In genomic region chr11:19423841-19424815, GRCm38 (mm10) we compare ENCODE assay signal across 8 mouse cellular contexts.
DNase-seq lines count a peak whose midpoint lies in the region; ATAC-seq lines count a peak whose summit lies in the region.
"Had no signal": no experiment of that assay in that cellular context is flagged by ENCODE, and none has a peak within 500 bp of the region (broad histone marks: within the 10 kb centered on the region; RNA-seq: fewer than 3 reads in every experiment).

No protein-coding gene starts in this region.

- H3K9ac ChIP-seq in embryonic facial prominence, embryonic 15.5 days, result no peak overlapping the region
- H3K9ac ChIP-seq in neural tube, embryonic 13.5 days, result no peak overlapping the region
- H3K9ac ChIP-seq in midbrain, embryonic 11.5 days (ENCODE audit: low read length), result no peak overlapping the region
- H3K9ac ChIP-seq in midbrain, embryonic 13.5 days (replicated peaks), result no peak overlapping the region
- H3K9ac ChIP-seq: liver, embryonic 14.5 days had no signal

- H3K27me3 ChIP-seq in embryonic facial prominence, embryonic 15.5 days, result no peaks in the 10 kb centered on the region
- H3K27me3 ChIP-seq in neural tube, embryonic 13.5 days, result no peaks in the 10 kb centered on the region
- H3K27me3 ChIP-seq in midbrain, embryonic 11.5 days (ENCODE audit: control insufficient read depth, insufficient read depth, low read length), result no peaks in the 10 kb centered on the region
- H3K27me3 ChIP-seq in midbrain, embryonic 13.5 days, result no peaks in the 10 kb centered on the region

- H3K4me2 ChIP-seq in embryonic facial prominence, embryonic 15.5 days (replicated peaks), result peak overlapping the region; percentile 38
- H3K4me2 ChIP-seq in neural tube, embryonic 13.5 days, result peak overlapping the region; percentile 31
- H3K4me2 ChIP-seq in midbrain, embryonic 11.5 days, result no peak overlapping the region
- no peak overlapping the region for H3K4me2 ChIP-seq in midbrain, embryonic 13.5 days (replicated peaks)

- no peaks in the 10 kb centered on the region for H3K36me3 ChIP-seq in embryonic facial prominence, embryonic 15.5 days
- no peaks in the 10 kb centered on the region for H3K36me3 ChIP-seq in neural tube, embryonic 13.5 days
- H3K36me3 ChIP-seq in midbrain, embryonic 11.5 days (ENCODE audit: control insufficient read depth, insufficient read depth, low read length), result no peaks in the 10 kb centered on the region
- no peaks in the 10 kb centered on the region for H3K36me3 ChIP-seq in midbrain, embryonic 13.5 days

- peak; percentile 42 for DNase-seq in embryo, embryonic 10.5 days (ENCODE audit: low spot score)
- DNase-seq in kidney, adult 18-20 months, result peak; percentile 48
- DNase-seq in left cerebral cortex, postnatal 14 days (ENCODE audit: low spot score in 2 of 2), result peak; percentile 28 to 52
- no peak for DNase-seq in midbrain, embryonic 11.5 days (ENCODE audit: low spot score, missing footprints)

- H3K4me1 ChIP-seq in embryonic facial prominence, embryonic 15.5 days, result peaks cover 16% of the 10 kb centered on the region
- H3K4me1 ChIP-seq in neural tube, embryonic 13.5 days (replicated peaks), result peaks cover 15% of the 10 kb centered on the region
- H3K4me1 ChIP-seq in midbrain, embryonic 11.5 days (ENCODE audit: control insufficient read depth, insufficient read depth, low read length), result no peaks in the 10 kb centered on the region
- no peaks in the 10 kb centered on the region for H3K4me1 ChIP-seq in midbrain, embryonic 13.5 days (replicated peaks)

- no peaks in the 10 kb centered on the region for H3K9me3 ChIP-seq in embryonic facial prominence, embryonic 15.5 days (replicated peaks)
- no peaks in the 10 kb centered on the region for H3K9me3 ChIP-seq in neural tube, embryonic 13.5 days
- no peaks in the 10 kb centered on the region for H3K9me3 ChIP-seq in midbrain, embryonic 11.5 days (ENCODE audit: control insufficient read depth, low read length)
- H3K9me3 ChIP-seq in midbrain, embryonic 13.5 days, result no peaks in the 10 kb centered on the region

- 0 out of 2 replicates have a peak overlapping the region, but pooled peaks have one; percentile 2 for H3K4me3 ChIP-seq in embryonic facial prominence, embryonic 15.5 days (replicated peaks)
- H3K4me3 ChIP-seq in neural tube, embryonic 13.5 days, result no peak overlapping the region
- no peak overlapping the region for H3K4me3 ChIP-seq in midbrain, embryonic 11.5 days (ENCODE audit: low read depth, low read length)
- H3K4me3 ChIP-seq in midbrain, embryonic 13.5 days (replicated peaks), result no peak overlapping the region

- peak; percentile 84 for ATAC-seq in embryonic facial prominence, embryonic 15.5 days (ENCODE audit: insufficient number of reproducible peaks, low FRiP score, low TSS enrichment, low read depth)
- ATAC-seq in neural tube, embryonic 13.5 days (ENCODE audit: low read depth), result no peak
- ATAC-seq in midbrain, embryonic 11.5 days (ENCODE audit: low FRiP score), result no peak
- no peak for ATAC-seq in midbrain, embryonic 13.5 days

- intact Hi-C loops in left cerebral cortex, postnatal 14 days (cut with DNase I), result no loop called here

- peak overlapping the region; percentile 56 for H3K27ac ChIP-seq in embryonic facial prominence, embryonic 15.5 days (replicated peaks)
- no peak overlapping the region for H3K27ac ChIP-seq in neural tube, embryonic 13.5 days (replicated peaks)
- H3K27ac ChIP-seq in midbrain, embryonic 11.5 days (ENCODE audit: low read depth, low read length), result no peak overlapping the region
- H3K27ac ChIP-seq in midbrain, embryonic 13.5 days, result no peak overlapping the region
- H3K27ac ChIP-seq: liver, embryonic 14.5 days had no signal

- 25% methylated on average over 20 of the region's 20 CpGs for WGBS in embryonic facial prominence, embryonic 15.5 days
- 31% methylated on average over 20 of the region's 20 CpGs for WGBS in neural tube, embryonic 13.5 days
- 76% methylated on average over 20 of the region's 20 CpGs for WGBS in midbrain, embryonic 11.5 days
- 85% methylated on average over 20 of the region's 20 CpGs for WGBS in midbrain, embryonic 13.5 days

Comparison
In these comparisons a context has a peak if more than half of its experiments do, and no peak if none do; other contexts are left out.
1. H3K4me2 ChIP-seq: peak in embryonic facial prominence, embryonic 15.5 days (single experiment) and neural tube, embryonic 13.5 days (single experiment); none in midbrain, embryonic 11.5 days (single experiment) and midbrain, embryonic 13.5 days (single experiment).